In genomic region chr3:69519789-69520558, GRCm38 (mm10) we compare ENCODE assay signal across 11 mouse cellular contexts.
DNase-seq lines count a peak whose midpoint lies in the region; ATAC-seq and TF ChIP-seq lines count a peak whose summit lies in the region.
"Had no signal": no experiment of that assay in that cellular context is flagged by ENCODE, and none has a peak within 500 bp of the region (broad histone marks: within the 10 kb centered on the region; RNA-seq: fewer than 3 reads in every experiment).

No protein-coding gene starts in this region.

- peak; percentile 12 for DNase-seq in gastrocnemius, postnatal 14 days
- no peak for DNase-seq in gastrocnemius, postnatal 25 days
- peak; percentile 39 for DNase-seq in embryonic facial prominence, embryonic 10.5 days (ENCODE audit: low spot score)
- peak; percentile 72 for DNase-seq in hindbrain, postnatal 0 days (ENCODE audit: low spot score)
- no peak for DNase-seq in ovary, postnatal 14 days (ENCODE audit: low spot score)
- DNase-seq in adrenal gland, postnatal 4 days (ENCODE audit: low spot score in 2 of 2), result no peak
- DNase-seq: heart, adult 11 months; lung, postnatal 10 days had no signal

- no peak overlapping the region for H3K4me3 ChIP-seq in embryonic facial prominence, embryonic 10.5 days
- H3K4me3 ChIP-seq in hindbrain, postnatal 0 days (ENCODE audit: low read length), result no peak overlapping the region
- H3K4me3 ChIP-seq in neural tube, embryonic 15.5 days (replicated peaks), result no peak overlapping the region

- WGBS in embryonic facial prominence, embryonic 10.5 days, result 73% methylated on average over 21 of the region's 21 CpGs
- WGBS in hindbrain, postnatal 0 days, result 61% methylated on average over 21 of the region's 21 CpGs
- 56% methylated on average over 21 of the region's 21 CpGs for WGBS in neural tube, embryonic 15.5 days

- no peak for TF ChIP-seq CTCF in hindbrain, postnatal 0 days (IDR thresholded peaks at IDR 0.05; ENCODE audit: low read depth)

- no peak overlapping the region for H3K9ac ChIP-seq in hindbrain, postnatal 0 days (replicated peaks; ENCODE audit: low read length)
- H3K9ac ChIP-seq in neural tube, embryonic 15.5 days (replicated peaks), result no peak overlapping the region

- intact Hi-C loops in gastrocnemius, postnatal 14 days (cut with DNase I; ENCODE audit: low total_unique reads), result no loop called here

- no peak overlapping the region for H3K4me2 ChIP-seq in hindbrain, postnatal 0 days (ENCODE audit: low read depth, low read length)
- H3K4me2 ChIP-seq in neural tube, embryonic 15.5 days, result no peak overlapping the region

- H3K9me3 ChIP-seq in embryonic facial prominence, embryonic 10.5 days, result no peaks in the 10 kb centered on the region
- no peaks in the 10 kb centered on the region for H3K9me3 ChIP-seq in hindbrain, postnatal 0 days (ENCODE audit: low read length)
- H3K9me3 ChIP-seq in neural tube, embryonic 15.5 days (replicated peaks), result no peaks in the 10 kb centered on the region

- peaks cover 28% of the 10 kb centered on the region for H3K4me1 ChIP-seq in embryonic facial prominence, embryonic 10.5 days
- peaks cover 11% of the 10 kb centered on the region; the same call in 1 of the 2 replicates for H3K4me1 ChIP-seq in hindbrain, postnatal 0 days (ENCODE audit: insufficient read depth, low read length)
- peaks cover 31% of the 10 kb centered on the region for H3K4me1 ChIP-seq in neural tube, embryonic 15.5 days

- H3K27me3 ChIP-seq in embryonic facial prominence, embryonic 10.5 days (replicated peaks; ENCODE audit: low read depth, poor library complexity, severe bottlenecking), result no peaks in the 10 kb centered on the region
- H3K27me3 ChIP-seq in hindbrain, postnatal 0 days (ENCODE audit: insufficient read depth, low read length), result no peaks in the 10 kb centered on the region
- H3K27me3 ChIP-seq in neural tube, embryonic 15.5 days (replicated peaks), result no peaks in the 10 kb centered on the region
- H3K27me3 ChIP-seq: CH12.LX had no signal

- H3K36me3 ChIP-seq in embryonic facial prominence, embryonic 10.5 days (replicated peaks), result 0 out of 2 replicates have a peak, but pooled peaks cover 4% of the 10 kb centered on the region
- H3K36me3 ChIP-seq in hindbrain, postnatal 0 days (ENCODE audit: insufficient read depth, low read length), result no peaks in the 10 kb centered on the region
- H3K36me3 ChIP-seq in neural tube, embryonic 15.5 days, result no peaks in the 10 kb centered on the region

- ATAC-seq in hindbrain, postnatal 0 days, result peak; percentile 78
- peak; percentile 42 for ATAC-seq in neural tube, embryonic 15.5 days (ENCODE audit: low FRiP score)
- ATAC-seq in monocyte, adult 5-6 weeks (replicated peaks; ENCODE audit: insufficient number of reproducible peaks, low FRiP score, low TSS enrichment, poor library complexity, severe bottlenecking), result no peak

- H3K27ac ChIP-seq in embryonic facial prominence, embryonic 10.5 days (replicated peaks), result peak overlapping the region; percentile 60
- peak overlapping the region; percentile 11 for H3K27ac ChIP-seq in hindbrain, postnatal 0 days
- peak overlapping the region; percentile 72 for H3K27ac ChIP-seq in neural tube, embryonic 15.5 days (replicated peaks)

Comparison
In these comparisons a context has a peak if more than half of its experiments do, and no peak if none do; other contexts are left out.
1. DNase-seq: peak in gastrocnemius, postnatal 14 days (single experiment), embryonic facial prominence, embryonic 10.5 days (single experiment) and hindbrain, postnatal 0 days (single experiment); none in gastrocnemius, postnatal 25 days (single experiment), ovary, postnatal 14 days (single experiment) and adrenal gland, postnatal 4 days (0 of 2).
2. H3K27ac ChIP-seq: peak in every context shown above with its lines; median percentile 72 in neural tube, embryonic 15.5 days; 60 in embryonic facial prominence, embryonic 10.5 days; 11 in hindbrain, postnatal 0 days.